Mouse (Mus musculus): ENCODE results near the gene Hephl1. TPM values are rescaled to one million over a fixed set of nuclear protein-coding genes. Genes with fewer than 3 reads are reported as not detected.

The Hephl1 gene
- total and polyA plus RNA-seq, 3 experiments, result not detected

GRCm38 (mm10) chr9:15120841-15121358, 9.0 kb upstream of the Hephl1 start:
- H3K4me3 ChIP-seq (ENCODE audit: control insufficient read depth in 1 of 2, insufficient read depth in 1 of 2, low read depth in 2 of 2, low read length in 2 of 2), result no peak overlapping the region
- no peaks in the 10 kb centered on the region for H3K9me3 ChIP-seq (replicated peaks; ENCODE audit: insufficient read depth, low read length)
- TF ChIP-seq CHD1 (IDR thresholded peaks at IDR 0.05; ENCODE audit: low read depth, low read length) (no peak), MAFK (IDR thresholded peaks at IDR 0.05; ENCODE audit: borderline replicate concordance, low read depth, low read length) (peak; percentile 85; the same call in 1 of the 2 replicates), CTCF (IDR thresholded peaks at IDR 0.05 in 2 of 3, conservative IDR thresholded peaks at IDR 0.05 in 1 of 3; ENCODE audit: control insufficient read depth in 1 of 3, insufficient read depth in 1 of 3, low read depth in 2 of 3, low read length in 3 of 3, poor library complexity in 1 of 3, severe bottlenecking in 1 of 3) (peak in 2 of 3 experiments; percentile 22 to 30; a peak in 3 of 6 replicates), SMC3 (IDR thresholded peaks at IDR 0.05; ENCODE audit: low read depth, low read length) (peak; percentile 17; the same call in 1 of the 2 replicates)
- H3K9ac ChIP-seq (ENCODE audit: control insufficient read depth, low read depth, low read length, poor library complexity, severe bottlenecking), result no peak overlapping the region
- no peaks in the 10 kb centered on the region for H3K79me2 ChIP-seq (ENCODE audit: control insufficient read depth, insufficient read depth, low read length, poor library complexity)
- no peak overlapping the region for H3K27ac ChIP-seq (ENCODE audit: control insufficient read depth, low read depth, low read length)
- H3K27me3 ChIP-seq (ENCODE audit: control insufficient read depth in 1 of 2, insufficient read depth in 2 of 2, low read length in 2 of 2), result no peaks in the 10 kb centered on the region
- peak; percentile 14 for DNase-seq (ENCODE audit: low read depth, low spot score)
- no peaks in the 10 kb centered on the region for H3K4me1 ChIP-seq (ENCODE audit: control insufficient read depth in 1 of 2, insufficient read depth in 2 of 2, low read length in 2 of 2)
- no peaks in the 10 kb centered on the region for H3K36me3 ChIP-seq (ENCODE audit: control insufficient read depth in 1 of 2, insufficient read depth in 2 of 2, low read length in 2 of 2)

DNA sequence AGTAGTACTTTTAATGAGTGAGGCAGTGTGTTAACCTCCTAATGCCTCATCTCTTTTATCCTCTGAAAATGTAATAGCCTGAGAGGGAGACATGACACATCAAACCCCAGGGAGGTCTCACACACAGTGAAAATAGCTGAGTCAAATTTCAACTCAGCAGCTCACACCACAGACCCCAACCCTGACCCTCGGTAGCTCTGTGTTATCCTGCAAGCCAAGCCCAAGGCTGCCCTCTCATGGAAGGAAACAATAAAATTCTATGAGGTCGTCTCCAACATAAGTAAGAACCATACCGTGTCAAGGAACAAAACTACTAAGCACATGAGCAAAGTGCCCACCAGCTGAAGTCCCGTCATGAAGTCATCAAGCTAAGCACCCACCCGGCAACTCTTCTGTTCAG, 8.3 kb upstream of the Hephl1 start:
- H3K9me3 ChIP-seq (replicated peaks; ENCODE audit: insufficient read depth, low read length), result no peaks in the 10 kb centered on the region
- TF ChIP-seq ZNF384 (IDR thresholded peaks at IDR 0.05; ENCODE audit: low read depth, low read length) (no peak), ZMIZ1 (IDR thresholded peaks at IDR 0.05; ENCODE audit: low read depth, low read length) (no peak), POLR2AphosphoS5 (IDR thresholded peaks at IDR 0.05; ENCODE audit: borderline replicate concordance, low read depth, low read length) (no peak), CTCF (IDR thresholded peaks at IDR 0.05 in 2 of 3, conservative IDR thresholded peaks at IDR 0.05 in 1 of 3; ENCODE audit: control insufficient read depth in 1 of 3, insufficient read depth in 1 of 3, low read depth in 2 of 3, low read length in 3 of 3, poor library complexity in 1 of 3, severe bottlenecking in 1 of 3) (no peak; a peak in 1 of 6 replicates), SMC3 (IDR thresholded peaks at IDR 0.05; ENCODE audit: low read depth, low read length) (no peak), POLR2A (IDR thresholded peaks at IDR 0.05; ENCODE audit: control insufficient read depth in 1 of 2, insufficient read depth in 1 of 2, low read depth in 1 of 2, low read length in 2 of 2, poor library complexity in 1 of 2) (no peak), UBTF (IDR thresholded peaks at IDR 0.05; ENCODE audit: borderline replicate concordance, insufficient read depth, low read depth, low read length) (no peak), MAZ (IDR thresholded peaks at IDR 0.05; ENCODE audit: low read depth, low read length) (no peak), MYB (IDR thresholded peaks at IDR 0.05; ENCODE audit: low read depth, low read length) (no peak), TCF12 (IDR thresholded peaks at IDR 0.05; ENCODE audit: low read depth, low read length) (no peak), RCOR1 (IDR thresholded peaks at IDR 0.05; ENCODE audit: low read depth, low read length) (no peak), USF2 (IDR thresholded peaks at IDR 0.05; ENCODE audit: borderline replicate concordance in 1 of 2, insufficient read depth in 1 of 2, low read depth in 1 of 2, low read length in 2 of 2) (no peak), EP300 (IDR thresholded peaks at IDR 0.05; ENCODE audit: low read depth in 1 of 2, low read length in 2 of 2) (no peak), HCFC1 (IDR thresholded peaks at IDR 0.05; ENCODE audit: low read depth, low read length) (no peak), MEF2A (IDR thresholded peaks at IDR 0.05; ENCODE audit: extremely low read depth, insufficient replicate concordance, low read depth, low read length, poor library complexity, severe bottlenecking) (no peak), E2F4 (IDR thresholded peaks at IDR 0.05; ENCODE audit: borderline replicate concordance, low read depth, low read length) (no peak)
- no peak overlapping the region for H3K27ac ChIP-seq (ENCODE audit: control insufficient read depth, low read depth, low read length)
- no peaks in the 10 kb centered on the region for H3K4me1 ChIP-seq (ENCODE audit: control insufficient read depth in 1 of 2, insufficient read depth in 2 of 2, low read length in 2 of 2)
- H3K36me3 ChIP-seq (ENCODE audit: control insufficient read depth in 1 of 2, insufficient read depth in 2 of 2, low read length in 2 of 2), result no peaks in the 10 kb centered on the region
- no peak overlapping the region for H3K4me3 ChIP-seq (ENCODE audit: control insufficient read depth in 1 of 2, insufficient read depth in 1 of 2, low read depth in 2 of 2, low read length in 2 of 2)
- no peak for DNase-seq (ENCODE audit: low read depth, low spot score)
- no peaks in the 10 kb centered on the region for H3K79me2 ChIP-seq (ENCODE audit: control insufficient read depth, insufficient read depth, low read length, poor library complexity)
- H3K27me3 ChIP-seq (ENCODE audit: control insufficient read depth in 1 of 2, insufficient read depth in 2 of 2, low read length in 2 of 2), result no peaks in the 10 kb centered on the region
- no peak overlapping the region for H3K9ac ChIP-seq (ENCODE audit: control insufficient read depth, low read depth, low read length, poor library complexity, severe bottlenecking)

Measured in MEL (cell line).